Mouse (Mus musculus) brain, adult 10 weeks (tissue): ENCODE measurements around the gene Il12b. TPM values are rescaled to one million over a fixed set of nuclear protein-coding genes. Genes with fewer than 3 reads are reported as not detected.

ENCODE experiments used
- polyA plus RNA-seq: library from polyadenylated mRNA; stranded (reverse); fragments of 350-450 nt; fragmentation: Illumina TruSeq; extraction: RNeasy Lipid Tissue Mini Kit (QIAGEN cat#74804); gene quantifications from one replicate; pipeline ENCODE4 v1.2.3, GENCODE M21; 2015; ENCODE audit warnings: low read depth, low replicate concordance

Gene Il12b
- polyA plus RNA-seq = not detected

DNA sequence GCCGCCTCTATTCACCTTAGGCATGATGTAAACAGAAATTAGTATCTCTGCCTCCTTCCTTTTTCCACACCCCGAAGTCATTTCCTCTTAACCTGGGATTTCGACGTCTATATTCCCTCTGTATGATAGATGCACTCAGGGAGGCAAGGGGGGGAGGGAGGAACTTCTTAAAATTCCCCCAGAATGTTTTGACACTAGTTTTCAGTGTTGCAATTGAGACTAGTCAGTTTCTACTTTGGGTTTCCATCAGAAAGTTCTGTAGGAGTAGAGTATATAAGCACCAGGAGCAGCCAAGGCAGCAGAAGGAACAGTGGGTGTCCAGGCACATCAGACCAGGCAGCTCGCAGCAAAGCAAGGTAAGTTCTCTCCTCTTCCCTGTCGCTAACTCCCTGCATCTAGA is at the start of gene Il12b:
Gene Il12b, plus strand, starts transcription at position 301 of the 400 bp plus-strand sequence.

Other genes with a start within 250 kb of the Il12b start
- gene Ublcp1, start 70.4 kb downstream of the Il12b start, polyA plus RNA-seq = 95.8 TPM
- 56.7 TPM for gene Rnf145, start 118.9 kb downstream of the Il12b start, polyA plus RNA-seq
- 4.3 TPM for gene Ebf1, start 217.3 kb downstream of the Il12b start, polyA plus RNA-seq